Mouse (Mus musculus) C2C12 (cell line): ENCODE measurements around the gene Gpx5. TPM values are rescaled to one million over a fixed set of nuclear protein-coding genes. Genes with fewer than 3 reads are reported as not detected.

Experiments
- H3K27me3 ChIP-seq: one replicate; pipeline ENCODE4 v1.6.1; 2011; ENCODE audit not compliant: control insufficient read depth, insufficient read depth, insufficient read length
- H3K36me3 ChIP-seq: one replicate; pipeline ENCODE4 v1.6.1; 2011; ENCODE audit not compliant: control insufficient read depth, insufficient read depth
- H3K4me3 ChIP-seq: one replicate; pipeline ENCODE4 v1.5.1; 2011; ENCODE audit warnings: mild to moderate bottlenecking, control low read depth; ENCODE audit not compliant: poor library complexity, insufficient read depth, severe bottlenecking
- H3K79me2 ChIP-seq: one replicate; pipeline ENCODE4 v1.6.1; 2011; ENCODE audit not compliant: control insufficient read depth, insufficient read depth
- H3K79me3 ChIP-seq: one replicate; pipeline ENCODE4 v1.6.1; 2011; ENCODE audit warnings: low read depth, control low read depth
- H3ac ChIP-seq: one replicate; pipeline ENCODE3; 2011; ENCODE audit warnings: low read depth; ENCODE audit not compliant: control insufficient read depth, insufficient read length
- CEBPB ChIP-seq: IDR thresholded peaks from one replicate; pipeline ENCODE4 v1.6.1; 2011; ENCODE audit warnings: low read depth, mild to moderate bottlenecking, control low read depth, moderate library complexity
- CTCF ChIP-seq: IDR thresholded peaks from one replicate; pipeline ENCODE4 v1.5.1; 2011; ENCODE audit not compliant: control insufficient read depth, insufficient read depth, insufficient read length
- FOSL1 ChIP-seq: IDR thresholded peaks from one replicate; pipeline ENCODE4 v1.8.0; 2011; ENCODE audit warnings: mild to moderate bottlenecking, low read length; ENCODE audit not compliant: poor library complexity, insufficient read depth, severe bottlenecking
- MAX ChIP-seq: IDR thresholded peaks from one replicate; pipeline ENCODE4 v1.6.1; 2011; ENCODE audit warnings: mild to moderate bottlenecking, control low read depth
- MYOD1 ChIP-seq: IDR thresholded peaks from one replicate; pipeline ENCODE4 v1.6.1; 2011; ENCODE audit warnings: low read depth; ENCODE audit not compliant: control insufficient read depth, insufficient read length
- MYOG ChIP-seq: IDR thresholded peaks from one replicate; pipeline ENCODE4 v1.6.1; 2011; ENCODE audit not compliant: control insufficient read depth, insufficient read length; ENCODE audit errors: extremely low read depth
- USF1 ChIP-seq: IDR thresholded peaks from one replicate; pipeline ENCODE4 v1.6.1; 2011; ENCODE audit warnings: low read depth, mild to moderate bottlenecking, control low read depth, moderate library complexity
- polyA plus RNA-seq: library from polyadenylated mRNA; unstranded; fragments of >200 nt; fragmentation: generic; extraction: Trizol; gene quantifications from one replicate; pipeline ENCODE4 v1.2.1, GENCODE M21; 2012; ENCODE audit warnings: missing spikeins

The Gpx5 gene
- polyA plus RNA-seq, 1 experiment: not detected

GRCm38 (mm10) chr13:21262787-21263461, 29.6 kb downstream of the Gpx5 start:
- TF ChIP-seq MYOG: no peak
- no peak for TF ChIP-seq CEBPB
- TF ChIP-seq MYOD1: no peak
- H3ac ChIP-seq: no peak overlapping the region
- H3K79me3 ChIP-seq: no peaks in the 10 kb centered on the region

DNA sequence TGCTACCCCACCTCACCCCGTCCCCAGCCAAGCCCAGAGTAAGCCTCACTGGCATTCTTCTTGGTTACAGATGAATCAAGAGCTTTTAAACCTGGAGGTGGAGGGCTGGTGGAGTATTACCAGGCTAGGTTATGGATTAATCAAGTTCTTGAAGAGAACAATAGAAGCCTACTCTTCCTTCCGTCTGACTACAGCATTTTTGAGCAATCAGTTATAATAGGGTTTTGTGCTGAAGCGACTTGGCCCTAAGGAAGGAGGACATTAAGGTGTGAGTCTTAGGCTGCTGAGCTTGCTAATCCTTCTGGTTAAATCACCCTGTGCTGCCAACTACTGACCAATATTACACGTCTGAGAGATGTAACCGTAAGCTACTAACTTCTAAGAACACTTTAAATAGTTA, 32.2 kb downstream of the Gpx5 start:
- Histone ChIP-seq H3K79me3 (no peaks in the 10 kb centered on the region), H3K79me2 (no peaks in the 10 kb centered on the region), H3K36me3 (no peaks in the 10 kb centered on the region), H3K27me3 (no peaks in the 10 kb centered on the region), H3K4me3 (peak overlapping the region; percentile 40), H3ac (no peak overlapping the region)
- no peak for TF ChIP-seq MAX
- TF ChIP-seq FOSL1: no peak
- no peak for TF ChIP-seq MYOG
- TF ChIP-seq CTCF: no peak
- no peak for TF ChIP-seq CEBPB
- TF ChIP-seq USF1: no peak
- no peak for TF ChIP-seq MYOD1

More at GRCm38 (mm10) chr13:21262787-21263461, 29.6 kb downstream of the Gpx5 start:
- no peaks in the 10 kb centered on the region for H3K27me3 ChIP-seq
- no peaks in the 10 kb centered on the region for H3K79me2 ChIP-seq
- no peaks in the 10 kb centered on the region for H3K36me3 ChIP-seq
- H3K4me3 ChIP-seq: no peak overlapping the region

- H3K27me3 ChIP-seq: no peaks in the 10 kb centered on the region
- TF ChIP-seq MYOD1: no peak
- TF ChIP-seq CEBPB: peak; percentile 3
- no peaks in the 10 kb centered on the region for H3K79me2 ChIP-seq
- H3ac ChIP-seq: peak overlapping the region; percentile 63
- H3K4me3 ChIP-seq: peak overlapping the region; percentile 40
- H3K79me3 ChIP-seq: no peaks in the 10 kb centered on the region
- no peaks in the 10 kb centered on the region for H3K36me3 ChIP-seq
These were observed 32.8 kb downstream of the Gpx5 start for GRCm38 (mm10) chr13:21259677-21260113.

- no peaks in the 10 kb centered on the region for H3K79me3 ChIP-seq
- TF ChIP-seq USF1 (no peak), FOSL1 (no peak)
These were observed 33.3 kb downstream of the Gpx5 start for GRCm38 (mm10) chr13:21259171-21259631.

GRCm38 (mm10) chr13:21258524-21258923, 34.0 kb downstream of the Gpx5 start:
- H3K4me3 ChIP-seq: peak overlapping the region; percentile 40
- no peaks in the 10 kb centered on the region for H3K79me2 ChIP-seq
- H3ac ChIP-seq: no peak overlapping the region
- no peaks in the 10 kb centered on the region for H3K36me3 ChIP-seq
- TF ChIP-seq CEBPB: no peak
- TF ChIP-seq MYOD1: no peak
- no peak for TF ChIP-seq FOSL1
- TF ChIP-seq MAX: no peak
- no peak for TF ChIP-seq USF1
- TF ChIP-seq CTCF: no peak
- no peak for TF ChIP-seq MYOG
- H3K27me3 ChIP-seq: no peaks in the 10 kb centered on the region
- no peaks in the 10 kb centered on the region for H3K79me3 ChIP-seq

More at GRCm38 (mm10) chr13:21259171-21259631, 33.3 kb downstream of the Gpx5 start:
- Histone ChIP-seq H3K36me3 (no peaks in the 10 kb centered on the region), H3K27me3 (no peaks in the 10 kb centered on the region), H3ac (peak overlapping the region; percentile 54), H3K79me2 (no peaks in the 10 kb centered on the region), H3K4me3 (peak overlapping the region; percentile 40)

GRCm38 (mm10) chr13:21253986-21254385, 38.5 kb downstream of the Gpx5 start:
- Histone ChIP-seq H3K79me3 (no peaks in the 10 kb centered on the region), H3ac (peak overlapping the region; percentile 56), H3K79me2 (no peaks in the 10 kb centered on the region), H3K36me3 (no peaks in the 10 kb centered on the region), H3K4me3 (peak overlapping the region; percentile 37), H3K27me3 (no peaks in the 10 kb centered on the region)
- TF ChIP-seq MYOD1 (no peak), MAX (no peak), MYOG (no peak), CEBPB (no peak), CTCF (no peak), USF1 (no peak), FOSL1 (no peak)
